Comparison of ENCODE assay signal across 8 mouse cellular contexts in genomic region chr4:128609925-128610402, GRCm38 (mm10). TPM values are rescaled to one million over a fixed set of nuclear protein-coding genes. Genes with fewer than 3 reads are reported as not detected.
A peak's percentile ranks its signal among the peaks of the same experiment; 100 is the strongest.
DNase-seq lines count a peak whose midpoint lies in the region; ATAC-seq lines count a peak whose summit lies in the region.

TSS of gene Zscan20 (minus strand) at chr4:128610098.

- ATAC-seq in megakaryocyte progenitor cell, adult 5-6 weeks (replicated peaks; ENCODE audit: poor library complexity): peak; percentile 94

- DNase-seq in adipocyte (ENCODE audit: low spot score): peak; percentile 98
- DNase-seq in embryo, embryonic 10 days (ENCODE audit: low spot score): peak; percentile 100
- DNase-seq in gastrocnemius, postnatal 10 days: peak; percentile 85
- peak; percentile 98 for DNase-seq in induced T-regulatory cell, adult 2 months (ENCODE audit: low read depth)
- DNase-seq in left cerebral cortex, adult 9 months (ENCODE audit: low spot score in 2 of 2): peak; percentile 97 to 98
- DNase-seq in right cerebral cortex, postnatal 14 days: peak; percentile 95
- DNase-seq in urinary bladder, postnatal 36 days (ENCODE audit: low spot score in 2 of 2): peak; percentile 89 to 96

RNA-seq across cellular contexts. Expression of gene Zscan20, which starts in this region (rescaled TPM):
- 1 to 10 TPM; 3.1 to 3.4 TPM for total RNA-seq in gastrocnemius, postnatal 10 days (2021)
- 1.8 and 2.2 TPM in 2 replicates for total RNA-seq in megakaryocyte progenitor cell, adult 5-6 weeks (2015)
- total RNA-seq in megakaryocyte progenitor cell, adult 5-6 weeks (2017): 3.2 and 4.9 TPM in 2 replicates

Comparison
In these comparisons a context has a peak if more than half of its experiments do, and no peak if none do; other contexts are left out.
1. Peak in every context shown above with its lines: DNase-seq and ATAC-seq.